In the genomic region with DNA sequence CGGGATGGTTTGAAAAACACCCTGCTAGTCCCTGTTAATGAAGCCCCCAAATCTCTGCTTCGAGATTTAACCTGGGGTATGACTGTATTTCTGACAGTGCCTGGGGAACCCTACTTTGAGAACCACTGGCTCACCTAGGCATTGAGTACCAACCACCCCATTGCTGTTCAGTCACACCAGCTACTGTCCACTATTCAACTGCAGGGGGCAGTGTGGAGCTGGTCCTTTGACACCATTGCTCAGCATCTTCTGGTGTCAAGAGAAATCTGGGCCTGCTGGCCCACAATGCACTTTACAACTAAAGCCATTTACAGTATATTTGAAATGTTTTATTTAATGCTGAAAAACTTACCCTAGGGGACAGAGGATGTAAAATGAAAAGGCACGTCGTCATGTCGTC, we compare ENCODE assay signal across 8 mouse cellular contexts. TPM values are rescaled to one million over a fixed set of nuclear protein-coding genes. Genes with fewer than 3 reads are reported as not detected.
A peak's percentile ranks its signal among the peaks of the same experiment; 100 is the strongest.
DNase-seq lines count a peak whose midpoint lies in the region; ATAC-seq and TF ChIP-seq lines count a peak whose summit lies in the region.

No protein-coding gene starts in this region.

- H3K27ac ChIP-seq in forebrain, embryonic 14.5 days (ENCODE audit: low read depth, low read length): no peak overlapping the region
- H3K27ac ChIP-seq in intestine, embryonic 14.5 days (ENCODE audit: low read depth): no peak overlapping the region
- no peak overlapping the region for H3K27ac ChIP-seq in midbrain, embryonic 14.5 days (replicated peaks; ENCODE audit: low read depth, low read length)
- H3K27ac ChIP-seq in thymus, adult 2 months (ENCODE audit: control insufficient read depth, insufficient read depth, low read length): no peak overlapping the region

- H3K4me2 ChIP-seq in forebrain, embryonic 14.5 days (ENCODE audit: low read length): no peak overlapping the region
- no peak overlapping the region for H3K4me2 ChIP-seq in intestine, embryonic 14.5 days (ENCODE audit: low read length)
- H3K4me2 ChIP-seq in midbrain, embryonic 14.5 days (ENCODE audit: low read length): no peak overlapping the region

- no peaks in the 10 kb centered on the region for H3K9me3 ChIP-seq in forebrain, embryonic 14.5 days (replicated peaks; ENCODE audit: control insufficient read depth, low read length)
- no peaks in the 10 kb centered on the region for H3K9me3 ChIP-seq in intestine, embryonic 14.5 days (ENCODE audit: control insufficient read depth, low read length)
- H3K9me3 ChIP-seq in midbrain, embryonic 14.5 days (ENCODE audit: control insufficient read depth, low read length): no peaks in the 10 kb centered on the region

- no peaks in the 10 kb centered on the region for H3K4me1 ChIP-seq in forebrain, embryonic 14.5 days (ENCODE audit: control insufficient read depth, insufficient read depth, low read length)
- no peaks in the 10 kb centered on the region for H3K4me1 ChIP-seq in intestine, embryonic 14.5 days (replicated peaks; ENCODE audit: control insufficient read depth, insufficient read depth, low read length)
- H3K4me1 ChIP-seq in midbrain, embryonic 14.5 days (ENCODE audit: control insufficient read depth, insufficient read depth, low read length): peaks cover under 1% of the 10 kb centered on the region; the same call in 1 of the 2 replicates
- peaks cover 12% of the 10 kb centered on the region for H3K4me1 ChIP-seq in thymus, adult 2 months (replicated peaks; ENCODE audit: control insufficient read depth, insufficient read depth, low read length)

- 88% methylated on average over 5 of the region's 5 CpGs for WGBS in forebrain, embryonic 14.5 days
- 92% methylated on average over 5 of the region's 5 CpGs for WGBS in intestine, embryonic 14.5 days
- 91% methylated on average over 5 of the region's 5 CpGs for WGBS in midbrain, embryonic 14.5 days
- 94% methylated on average over 5 of the region's 5 CpGs for WGBS in thymus, adult 2 months

- TF ChIP-seq POLR2A in brain, embryonic 14.5 days (IDR thresholded peaks at IDR 0.05; ENCODE audit: borderline replicate concordance, extremely low read depth, insufficient read depth, insufficient read length, poor library complexity, severe bottlenecking): no peak
- TF ChIP-seq POLR2A in thymus, adult 2 months (IDR thresholded peaks at IDR 0.05; ENCODE audit: control insufficient read depth, extremely low read depth, insufficient read depth, low read length, poor library complexity): no peak

- H3K36me3 ChIP-seq in forebrain, embryonic 14.5 days (ENCODE audit: control insufficient read depth, insufficient read depth, low read length): peaks cover 59% of the 10 kb centered on the region
- H3K36me3 ChIP-seq in intestine, embryonic 14.5 days (ENCODE audit: control insufficient read depth, insufficient read depth, low read length): peaks cover 63% of the 10 kb centered on the region
- peaks cover 66% of the 10 kb centered on the region for H3K36me3 ChIP-seq in midbrain, embryonic 14.5 days (ENCODE audit: control insufficient read depth, insufficient read depth, low read length)
- H3K36me3 ChIP-seq in thymus, adult 2 months (ENCODE audit: control insufficient read depth, insufficient read depth, low read length): peaks cover 43% of the 10 kb centered on the region

- ATAC-seq in forebrain, embryonic 14.5 days: peak; percentile 46; the same call in 1 of the 2 replicates
- 0 out of 2 replicates have a peak, but pooled peaks have one; percentile 40 for ATAC-seq in intestine, embryonic 14.5 days (replicated peaks; ENCODE audit: low FRiP score, low TSS enrichment, low read depth)
- ATAC-seq in midbrain, embryonic 14.5 days (ENCODE audit: low FRiP score, low TSS enrichment): no peak

- DNase-seq in urinary bladder, postnatal 25 days (ENCODE audit: low spot score): peak; percentile 58
- DNase-seq in urinary bladder, adult 18-20 months (ENCODE audit: low spot score in 2 of 2): no peak
- peak; percentile 63 for DNase-seq in brain, embryonic 14.5 days (ENCODE audit: low read depth)
- DNase-seq in forebrain, embryonic 14.5 days (ENCODE audit: low spot score): peak; percentile 66
- peak; percentile 79 for DNase-seq in intestine, embryonic 14.5 days (ENCODE audit: low spot score)
- DNase-seq in left cerebral cortex, postnatal 36 days (ENCODE audit: low spot score in 2 of 2): peak; percentile 60 to 63
- DNase-seq in midbrain, embryonic 14.5 days: peak; percentile 82
- DNase-seq in thymus, adult 2 months: peak; percentile 64

- H3K9ac ChIP-seq in forebrain, embryonic 14.5 days (ENCODE audit: low read length): no peak overlapping the region
- no peak overlapping the region for H3K9ac ChIP-seq in intestine, embryonic 14.5 days (ENCODE audit: low read length)
- no peak overlapping the region for H3K9ac ChIP-seq in midbrain, embryonic 14.5 days (replicated peaks; ENCODE audit: low read length)

- TF ChIP-seq CTCF in brain, embryonic 14.5 days (IDR thresholded peaks at IDR 0.05; ENCODE audit: borderline replicate concordance, extremely low read depth, insufficient read depth, insufficient read length): peak; percentile 76
- no peak for TF ChIP-seq CTCF in thymus, adult 2 months (IDR thresholded peaks at IDR 0.05; ENCODE audit: borderline replicate concordance, control insufficient read depth, extremely low read depth, insufficient read depth, low read length, poor library complexity)

- no peaks in the 10 kb centered on the region for H3K27me3 ChIP-seq in forebrain, embryonic 14.5 days (replicated peaks; ENCODE audit: control insufficient read depth, insufficient read depth, low read length)
- H3K27me3 ChIP-seq in intestine, embryonic 14.5 days (replicated peaks; ENCODE audit: control insufficient read depth, insufficient read depth, low read length): no peaks in the 10 kb centered on the region
- H3K27me3 ChIP-seq in midbrain, embryonic 14.5 days (ENCODE audit: control insufficient read depth, insufficient read depth, low read length): no peaks in the 10 kb centered on the region
- no peaks in the 10 kb centered on the region for H3K27me3 ChIP-seq in thymus, adult 2 months (ENCODE audit: control insufficient read depth, insufficient read depth, low read length)

- intact Hi-C loops in left cerebral cortex, postnatal 36 days (cut with DNase I): no loop called here

- H3K4me3 ChIP-seq in forebrain, embryonic 14.5 days (ENCODE audit: low read depth, low read length): no peak overlapping the region
- no peak overlapping the region for H3K4me3 ChIP-seq in intestine, embryonic 14.5 days (ENCODE audit: low read depth, low read length)
- no peak overlapping the region for H3K4me3 ChIP-seq in midbrain, embryonic 14.5 days (replicated peaks; ENCODE audit: low read depth, low read length)
- H3K4me3 ChIP-seq in thymus, adult 2 months (ENCODE audit: control insufficient read depth, insufficient read depth, low read length): no peak overlapping the region

RNA-seq across cellular contexts. Expression of a gene that starts 9.5 kb away (rescaled TPM):
- 21.4 and 21.9 TPM in 2 replicates for polyA plus RNA-seq in brain, embryonic 14.5 days (2012; rRNA removed)
- polyA plus RNA-seq in forebrain, embryonic 14.5 days (2014; fragmentation: Nextera tagmentation; extraction: Ambion mirVana): 53.8 and 58.5 TPM in 2 replicates
- 66.5 and 68.0 TPM in 2 replicates for polyA plus RNA-seq in intestine, embryonic 14.5 days (2014; fragmentation: Nextera tagmentation; extraction: Ambion mirVana)
- 10 to 100 TPM; 21.1 to 22.9 TPM for total RNA-seq in left cerebral cortex, postnatal 36 days (2021)
- polyA plus RNA-seq in midbrain, embryonic 14.5 days (2014; fragmentation: Nextera tagmentation; extraction: Ambion mirVana): 45.4 and 46.6 TPM in 2 replicates
- 13.7 and 15.3 TPM in 2 replicates for polyA plus RNA-seq in thymus, adult 2 months (2012; rRNA removed)

RNA-seq across cellular contexts. Expression of a gene that starts 9.8 kb away (rescaled TPM):
- polyA plus RNA-seq in brain, embryonic 14.5 days (2012; rRNA removed): 16.9 and 19.8 TPM in 2 replicates
- polyA plus RNA-seq in forebrain, embryonic 14.5 days (2014; fragmentation: Nextera tagmentation; extraction: Ambion mirVana): 4.8 and 5.3 TPM in 2 replicates
- polyA plus RNA-seq in intestine, embryonic 14.5 days (2014; fragmentation: Nextera tagmentation; extraction: Ambion mirVana): 2.8 and 3.5 TPM in 2 replicates
- total RNA-seq in left cerebral cortex, postnatal 36 days (2021): 10 to 100 TPM; 27.8 to 28.2 TPM
- polyA plus RNA-seq in midbrain, embryonic 14.5 days (2014; fragmentation: Nextera tagmentation; extraction: Ambion mirVana): 7.0 and 7.1 TPM in 2 replicates
- polyA plus RNA-seq in thymus, adult 2 months (2012; rRNA removed): 15.8 and 16.7 TPM in 2 replicates

RNA-seq across cellular contexts. Expression of a gene that starts 10.1 kb away (rescaled TPM):
- polyA plus RNA-seq in brain, embryonic 14.5 days (2012; rRNA removed): 2.1 and 3.4 TPM in 2 replicates
- 2.5 and 2.8 TPM in 2 replicates for polyA plus RNA-seq in forebrain, embryonic 14.5 days (2014; fragmentation: Nextera tagmentation; extraction: Ambion mirVana)
- 0.20 and 0.27 TPM in 2 replicates for polyA plus RNA-seq in intestine, embryonic 14.5 days (2014; fragmentation: Nextera tagmentation; extraction: Ambion mirVana)
- total RNA-seq in left cerebral cortex, postnatal 36 days (2021): 1 to 10 TPM; 1.0 to 1.1 TPM
- 3.0 and 3.1 TPM in 2 replicates for polyA plus RNA-seq in midbrain, embryonic 14.5 days (2014; fragmentation: Nextera tagmentation; extraction: Ambion mirVana)
- polyA plus RNA-seq in thymus, adult 2 months (2012; rRNA removed): 0.07 and 0.08 TPM in 2 replicates

Comparison
In these comparisons a context has a peak if more than half of its experiments do, and no peak if none do; other contexts are left out.
1. DNase-seq: peak in urinary bladder, postnatal 25 days (single experiment), brain, embryonic 14.5 days (single experiment), forebrain, embryonic 14.5 days (single experiment), intestine, embryonic 14.5 days (single experiment), left cerebral cortex, postnatal 36 days (2 of 2), midbrain, embryonic 14.5 days (single experiment) and thymus, adult 2 months (single experiment); none in urinary bladder, adult 18-20 months (0 of 2).